Mouse (Mus musculus) bone marrow, adult 2 months (tissue): ENCODE measurements around the gene Bdh1. TPM values are rescaled to one million over a fixed set of nuclear protein-coding genes. Genes with fewer than 3 reads are reported as not detected.

Source experiments
- H3K27ac ChIP-seq: fragments of 200-500 bp; 2 replicates; pipeline ENCODE4 v1.5.1; 2012; ENCODE audit warnings: low read depth, mild to moderate bottlenecking, control low read depth, inconsistent platforms, low read length; ENCODE audit not compliant: control insufficient read depth, poor library complexity, insufficient read depth
- H3K4me1 ChIP-seq: fragments of 200-500 bp; 2 replicates; pipeline ENCODE4 v1.6.1; 2011; ENCODE audit warnings: low read length; ENCODE audit not compliant: control insufficient read depth, insufficient read depth
- H3K4me3 ChIP-seq: fragments of 200-500 bp; replicated peaks from 2 replicates; pipeline ENCODE3; 2011; ENCODE audit warnings: mild to moderate bottlenecking, low read depth, low read length, control low read depth; ENCODE audit not compliant: control insufficient read depth
- CTCF ChIP-seq: fragments of 200-500 bp; IDR thresholded peaks from 2 replicates; pipeline ENCODE4 v1.5.1; 2011; ENCODE audit warnings: low read length, control low read depth; ENCODE audit not compliant: control insufficient read depth, insufficient read depth
- POLR2A ChIP-seq: fragments of 200-500 bp; IDR thresholded peaks from 2 replicates; pipeline ENCODE4 v1.6.1; 2011; ENCODE audit warnings: low read depth, mild to moderate bottlenecking, control low read depth, low read length, borderline replicate concordance; ENCODE audit not compliant: control insufficient read depth
- WGBS: fragments of 180-500 bp; shearing (Covaris S2); methylation state at CpG from one replicate; pipeline ENCODE4 v1.1.7; 2018; 5-methylcytosine and 5-hydroxymethylcytosine counted together
- polyA plus RNA-seq: library from polyadenylated mRNA; stranded (reverse); fragments of >200 nt; gene quantifications from 2 replicates; pipeline ENCODE4 v1.2.4, GENCODE M21; 2011; ENCODE audit warnings: low replicate concordance; ENCODE audit not compliant: missing spikeins, insufficient read depth, insufficient read length

The Bdh1 gene
- polyA plus RNA-seq, 1 experiment: 8.1 TPM

GRCm38 (mm10) chr16:31424416-31425187, 2.5 kb downstream of the Bdh1 start:
- no peak overlapping the region for H3K27ac ChIP-seq
- no peak overlapping the region for H3K4me3 ChIP-seq
- TF ChIP-seq POLR2A: no peak
- TF ChIP-seq CTCF: no peak
- no peaks in the 10 kb centered on the region; the same call in 1 of the 2 replicates for H3K4me1 ChIP-seq
- WGBS: 34% methylated on average over 4 of the region's 4 CpGs

GRCm38 (mm10) chr16:31425508-31425907, 3.4 kb downstream of the Bdh1 start:
- H3K4me3 ChIP-seq: no peak overlapping the region
- peaks cover 2% of the 10 kb centered on the region; the same call in 1 of the 2 replicates for H3K4me1 ChIP-seq
- TF ChIP-seq POLR2A (no peak), CTCF (peak; percentile 91)
- WGBS: 3% methylated on average over 4 of the region's 4 CpGs
- H3K27ac ChIP-seq: no peak overlapping the region

- peaks cover 2% of the 10 kb centered on the region; the same call in 1 of the 2 replicates for H3K4me1 ChIP-seq
- no peak overlapping the region for H3K27ac ChIP-seq
- H3K4me3 ChIP-seq: no peak overlapping the region
- no peak for TF ChIP-seq CTCF
- no peak for TF ChIP-seq POLR2A
- whole genome bisulfite sequencing: 59% methylated on average over 6 of the region's 6 CpGs
These were observed 4.5 kb downstream of the Bdh1 start for GRCm38 (mm10) chr16:31426496-31427126.

GRCm38 (mm10) chr16:31428335-31428674, 6.2 kb downstream of the Bdh1 start:
- Histone ChIP-seq H3K4me3 (peak overlapping the region; percentile 47), H3K27ac (no peak overlapping the region), H3K4me1 (peaks cover 2% of the 10 kb centered on the region; the same call in 1 of the 2 replicates)
- TF ChIP-seq CTCF: no peak
- no peak for TF ChIP-seq POLR2A
- WGBS: 5% methylated on average over 11 of the region's 11 CpGs

- peak overlapping the region; percentile 47 for H3K4me3 ChIP-seq
- TF ChIP-seq CTCF: no peak
- TF ChIP-seq POLR2A: no peak
- no peak overlapping the region; the same call in 1 of the 2 replicates for H3K27ac ChIP-seq
- WGBS: under 1% methylated on average over 65 of the region's 65 CpGs
- peaks cover 2% of the 10 kb centered on the region; the same call in 1 of the 2 replicates for H3K4me1 ChIP-seq
These were observed 6.8 kb downstream of the Bdh1 start for GRCm38 (mm10) chr16:31428675-31429470.

- Histone ChIP-seq H3K27ac (peak overlapping the region; percentile 17; the same call in 1 of the 2 replicates), H3K4me1 (peaks cover 2% of the 10 kb centered on the region; the same call in 1 of the 2 replicates), H3K4me3 (peak overlapping the region; percentile 47)
- WGBS: 1% methylated on average over 49 of the region's 49 CpGs
- TF ChIP-seq POLR2A: no peak
- no peak for TF ChIP-seq CTCF
These were observed 7.5 kb downstream of the Bdh1 start for GRCm38 (mm10) chr16:31429471-31430155.

GRCm38 (mm10) chr16:31433466-31434110, 11.5 kb downstream of the Bdh1 start:
- TF ChIP-seq POLR2A (no peak), CTCF (no peak)
- WGBS: 81% methylated on average over 12 of the region's 12 CpGs
- H3K27ac ChIP-seq: no peak overlapping the region

GRCm38 (mm10) chr16:31435146-31435545, 13.1 kb downstream of the Bdh1 start:
- H3K27ac ChIP-seq: no peak overlapping the region
- no peaks in the 10 kb centered on the region for H3K4me1 ChIP-seq
- TF ChIP-seq POLR2A: no peak
- no peak for TF ChIP-seq CTCF
- 88% methylated on average over 4 of the region's 4 CpGs for WGBS
- H3K4me3 ChIP-seq: no peak overlapping the region

More at GRCm38 (mm10) chr16:31433466-31434110, 11.5 kb downstream of the Bdh1 start:
- Histone ChIP-seq H3K4me1 (peaks cover 2% of the 10 kb centered on the region; the same call in 1 of the 2 replicates), H3K4me3 (no peak overlapping the region)
